Mouse (Mus musculus) lung, postnatal 14 days (tissue): Measurements from ENCODE around the gene Cntnap2.

ENCODE experiments used
- DNase-seq: peaks from one replicate; pipeline ENCODE4 v3.0.0; 2021

Gene Cntnap2

GRCm38 (mm10) chr6:47318705-47319104 lies 2259.5 kb downstream of the Cntnap2 start:
- DNase-seq: peak; percentile 76

- DNase-seq: peak; percentile 27
Measured at GRCm38 (mm10) chr6:47319309-47319983, 2260.3 kb downstream of the Cntnap2 start.

GRCm38 (mm10) chr6:47323169-47323835 lies 2264.1 kb downstream of the Cntnap2 start:
- no peak for DNase-seq

- no peak for DNase-seq
Measured at GRCm38 (mm10) chr6:47323886-47324285, 2264.7 kb downstream of the Cntnap2 start.

GRCm38 (mm10) chr6:47328281-47328680 lies 2269.1 kb downstream of the Cntnap2 start:
- DNase-seq: no peak

GRCm38 (mm10) chr6:47329212-47329611 lies 2270.1 kb downstream of the Cntnap2 start:
- peak; percentile 12 for DNase-seq

- no peak for DNase-seq
Measured at GRCm38 (mm10) chr6:47333016-47333415, 2273.9 kb downstream of the Cntnap2 start.

- no peak for DNase-seq
Measured at GRCm38 (mm10) chr6:47334377-47334776, 2275.2 kb downstream of the Cntnap2 start.

- no peak for DNase-seq
Measured at GRCm38 (mm10) chr6:47337300-47337699, 2278.1 kb downstream of the Cntnap2 start.

GRCm38 (mm10) chr6:47338113-47338512 lies 2279.0 kb downstream of the Cntnap2 start:
- no peak for DNase-seq

GRCm38 (mm10) chr6:47340813-47341502 lies 2281.8 kb downstream of the Cntnap2 start:
- no peak for DNase-seq

GRCm38 (mm10) chr6:47341503-47341884 lies 2282.3 kb downstream of the Cntnap2 start:
- no peak for DNase-seq

- no peak for DNase-seq
Measured at GRCm38 (mm10) chr6:47343245-47343644, 2284.1 kb downstream of the Cntnap2 start.

- no peak for DNase-seq
Measured at GRCm38 (mm10) chr6:47344696-47345095, 2285.5 kb downstream of the Cntnap2 start.

- DNase-seq: no peak
Measured at GRCm38 (mm10) chr6:47350100-47350690, 2291.0 kb downstream of the Cntnap2 start.
